Mouse (Mus musculus): ENCODE measurements at regions not wholly inside any gene's neighbourhood (a gene's known extent, or its start where the extent isn't known, plus 50 kb on each side); places are given as distances from the start of the nearest gene placed in this dataset.

GRCm38 (mm10) chr6:107797845-107798244 is 267.0 kb upstream of the Setmar start:
- no peak for DNase-seq (ENCODE audit: low spot score)

- no peak for DNase-seq (ENCODE audit: low spot score)
Observed at GRCm38 (mm10) chr6:107803056-107803455, 261.8 kb upstream of the Setmar start.

Measured in testis, postnatal 10 days (tissue).